Mouse (Mus musculus) kidney, embryonic 16.5 days (tissue): ENCODE results near the gene Kctd13. TPM values are rescaled to one million over a fixed set of nuclear protein-coding genes. Genes with fewer than 3 reads are reported as not detected.

Experiments
- ATAC-seq: fragments of 200-750 bp; cut with Nextera tagmentation; 2 replicates; pipeline ENCODE4 v1.8.0; 2017; ENCODE audit warnings: moderate TSS enrichment; ENCODE audit not compliant: low FRiP score, low TSS enrichment
- H3K27ac ChIP-seq: fragments of 300-500 bp; sonication (generic); 2 replicates; pipeline ENCODE4 v1.5.1; 2014; ENCODE audit warnings: low read length
- H3K27me3 ChIP-seq: fragments of 300-500 bp; sonication (generic); 2 replicates; pipeline ENCODE4 v1.6.1; 2014; ENCODE audit warnings: low read length, control low read depth, mixed read lengths; ENCODE audit not compliant: insufficient read depth
- H3K36me3 ChIP-seq: fragments of 300-500 bp; sonication (generic); 2 replicates; pipeline ENCODE4 v1.6.1; 2014; ENCODE audit warnings: low read length, control low read depth, mixed read lengths; ENCODE audit not compliant: insufficient read depth
- H3K4me1 ChIP-seq: fragments of 300-500 bp; sonication (generic); 2 replicates; pipeline ENCODE4 v1.6.1; 2014; ENCODE audit warnings: low read length, control low read depth, mixed read lengths; ENCODE audit not compliant: insufficient read depth
- H3K4me2 ChIP-seq: fragments of 300-500 bp; sonication (generic); replicated peaks from 2 replicates; pipeline ENCODE4 v1.6.1; 2014; ENCODE audit warnings: low read depth, low read length
- H3K4me3 ChIP-seq: fragments of 300-500 bp; sonication (generic); 2 replicates; pipeline ENCODE4 v1.5.1; 2014; ENCODE audit warnings: mild to moderate bottlenecking, low read length
- H3K9ac ChIP-seq: fragments of 300-500 bp; sonication (generic); replicated peaks from 2 replicates; pipeline ENCODE4 v1.6.1; 2014; ENCODE audit warnings: low read length
- H3K9me3 ChIP-seq: fragments of 300-500 bp; sonication (generic); 2 replicates; pipeline ENCODE4 v1.6.1; 2016; ENCODE audit warnings: low read length, control low read depth
- WGBS: fragments of 180-500 bp; shearing (Covaris S2); extraction: QIAGEN DNeasy Blood & Tissue Kit; methylation state at CpG from one replicate; pipeline ENCODE4 v1.1.7; 2014; 5-methylcytosine and 5-hydroxymethylcytosine counted together
- polyA plus RNA-seq: library from polyadenylated mRNA; unstranded; fragments of >200 nt; fragmentation: Nextera tagmentation; extraction: Ambion mirVana; gene quantifications from 2 replicates; pipeline ENCODE4 v1.2.1, GENCODE M21; 2015

Gene Kctd13
- polyA plus RNA-seq: 16.5 and 17.7 TPM in 2 replicates

DNA sequence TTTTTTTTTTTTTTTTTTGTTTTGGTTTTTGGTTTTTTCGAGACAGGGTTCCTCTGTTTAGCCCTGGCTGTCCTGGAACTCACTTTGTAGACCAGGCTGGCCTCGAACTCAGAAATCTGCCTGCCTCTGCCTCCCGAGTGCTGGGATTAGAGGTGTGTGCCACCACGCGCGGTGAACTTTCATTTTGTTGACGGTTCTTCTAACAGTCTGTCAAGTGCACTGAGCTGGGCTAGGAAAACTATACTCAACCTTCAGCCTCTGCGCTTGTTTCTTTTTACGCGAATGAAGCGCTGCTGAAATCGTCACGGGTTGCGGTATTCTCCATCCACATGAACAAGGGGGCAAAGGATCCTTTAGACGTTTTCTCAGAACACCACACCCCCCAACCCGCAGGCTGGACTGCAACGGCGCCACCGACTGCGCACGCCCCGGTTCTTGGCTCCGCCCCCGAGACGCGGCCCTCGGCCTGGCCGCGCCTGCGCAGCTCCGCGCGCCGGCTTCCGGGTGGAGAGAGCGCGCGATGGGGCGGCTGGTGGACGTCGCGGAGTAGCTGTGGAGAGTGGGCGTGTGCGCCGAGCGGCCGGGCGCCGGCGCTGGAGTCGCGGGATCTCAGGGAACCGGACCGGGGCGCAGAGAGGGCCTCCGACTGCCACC, at the start of gene Kctd13:
Gene Kctd13, plus strand, starts transcription at position 496 of the 654 bp plus-strand sequence.
- H3K4me1 ChIP-seq: peaks cover 12% of the 10 kb centered on the region
- H3K27me3 ChIP-seq: no peaks in the 10 kb centered on the region
- H3K9me3 ChIP-seq: no peaks in the 10 kb centered on the region
- peak within 1 kb of the TSS; percentile 66 for H3K27ac ChIP-seq
- H3K4me2 ChIP-seq: peak within 1 kb of the TSS; percentile 68
- WGBS: 3% methylated on average over 55 of the region's 56 CpGs
- peak; percentile 97 for ATAC-seq
- H3K4me3 ChIP-seq: peak within 1 kb of the TSS; percentile 76
- H3K9ac ChIP-seq: peak within 1 kb of the TSS; percentile 74
- peaks cover 6% of the 10 kb centered on the region; the same call in 1 of the 2 replicates for H3K36me3 ChIP-seq

DNA sequence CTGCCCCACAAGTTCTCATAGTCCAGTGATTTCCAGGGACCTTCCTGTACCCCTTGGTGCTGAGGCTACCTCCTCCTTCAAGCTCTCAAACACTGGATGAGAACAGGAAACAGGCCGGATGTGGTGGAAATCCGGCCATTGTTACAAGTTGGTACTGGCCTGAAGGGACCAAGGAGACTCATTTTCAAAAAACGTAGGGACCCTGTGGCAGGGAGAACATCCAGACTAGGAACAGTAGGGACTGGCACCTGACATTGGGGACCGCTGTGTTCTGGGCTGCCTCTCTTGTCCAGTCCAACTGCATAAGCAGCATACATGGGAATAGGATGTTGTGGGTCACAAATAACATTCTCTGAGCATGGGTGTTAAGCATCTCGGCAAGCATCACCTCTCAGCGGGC, 47.6 kb upstream of the Kctd13 start:
- H3K27ac ChIP-seq: peak overlapping the region; percentile 83
- ATAC-seq: no peak
- 63% methylated on average over 6 of the region's 6 CpGs for WGBS
- H3K9me3 ChIP-seq: no peaks in the 10 kb centered on the region
- H3K27me3 ChIP-seq: no peaks in the 10 kb centered on the region
- peak overlapping the region; percentile 99 for H3K4me2 ChIP-seq
- peaks cover 45% of the 10 kb centered on the region for H3K36me3 ChIP-seq
- peak overlapping the region; percentile 91 for H3K9ac ChIP-seq
- peak overlapping the region; percentile 90 for H3K4me3 ChIP-seq
- peaks cover 37% of the 10 kb centered on the region for H3K4me1 ChIP-seq

DNA sequence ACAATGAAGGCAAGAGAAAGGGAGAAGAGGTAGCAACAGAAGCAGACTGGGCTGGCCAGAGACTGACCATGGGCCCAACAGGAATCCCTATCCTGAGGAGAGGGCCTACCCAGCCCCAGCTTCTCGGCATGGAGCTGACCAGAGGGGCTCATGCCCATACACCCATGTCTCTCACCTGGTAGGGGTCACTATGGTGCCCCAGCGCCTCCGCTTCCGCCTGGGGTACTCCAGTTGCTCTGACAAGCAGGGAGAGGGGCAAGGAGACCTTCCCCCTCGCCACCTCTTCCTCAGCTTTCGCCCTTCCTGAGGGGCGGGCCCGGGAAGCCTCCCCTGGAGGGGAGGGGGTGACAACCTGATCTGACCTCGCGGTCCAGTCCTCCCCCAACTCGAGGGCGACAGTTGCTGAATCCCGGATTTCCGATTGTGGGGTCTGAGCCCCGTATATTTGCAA, 44.9 kb upstream of the Kctd13 start:
- ATAC-seq: no peak; the same call in 1 of the 2 replicates
- Histone ChIP-seq H3K27me3 (no peaks in the 10 kb centered on the region), H3K9me3 (no peaks in the 10 kb centered on the region), H3K4me2 (peak overlapping the region; percentile 99), H3K36me3 (peaks cover 19% of the 10 kb centered on the region), H3K4me1 (peaks cover 37% of the 10 kb centered on the region), H3K4me3 (peak overlapping the region; percentile 90), H3K27ac (peak overlapping the region; percentile 98), H3K9ac (peak overlapping the region; percentile 91)
- 0% methylated on average over 15 of the region's 15 CpGs for WGBS

DNA sequence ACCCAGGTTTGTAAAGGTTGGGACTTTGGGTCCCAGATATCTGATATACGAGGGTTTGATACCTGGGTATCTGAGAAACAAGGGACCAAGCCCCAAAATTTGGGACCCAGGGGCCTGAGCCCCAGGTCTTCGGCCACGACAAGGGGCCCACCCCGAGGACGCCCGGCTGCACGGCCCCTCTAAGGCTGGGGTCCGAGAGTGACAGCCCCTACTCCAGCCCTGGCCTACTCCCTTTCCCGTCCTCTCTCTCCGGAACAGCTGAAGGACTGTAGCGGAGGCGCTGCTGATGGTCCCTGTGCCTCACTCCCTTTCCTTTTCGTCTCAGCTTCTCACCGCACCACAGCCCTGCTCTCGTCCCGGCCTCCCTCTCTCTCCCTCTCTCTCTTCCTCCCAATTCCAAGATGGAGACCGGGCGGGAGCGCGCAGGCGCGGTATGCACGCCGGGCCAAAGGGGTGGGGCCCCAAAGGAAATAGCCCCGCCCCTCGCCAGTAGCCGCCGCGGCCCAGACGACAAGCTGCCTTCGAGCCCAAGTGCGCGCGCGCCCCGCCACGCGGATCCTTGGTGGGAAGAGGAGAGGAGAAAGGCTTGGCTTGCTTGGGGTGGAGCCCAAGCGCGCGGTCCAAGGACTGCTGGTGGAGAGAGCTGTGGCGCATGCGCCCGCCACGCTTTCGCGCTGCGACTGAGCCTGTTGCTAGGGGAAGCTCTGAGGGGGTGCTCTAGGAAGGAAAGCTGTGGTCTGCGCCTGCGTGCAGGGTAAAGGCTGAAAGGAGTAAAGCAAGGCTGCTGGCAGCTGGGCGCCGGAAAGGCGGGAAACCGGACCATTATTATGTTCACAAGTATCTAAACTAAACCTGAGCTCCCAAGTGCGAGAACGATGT, 44.2 kb upstream of the Kctd13 start, which contains the start of gene Taok2:
Gene Taok2, minus strand, starts transcription at position 418 of the 879 bp plus-strand sequence.
- H3K4me1 ChIP-seq: peaks cover 37% of the 10 kb centered on the region
- peak within 1 kb of the TSS; percentile 99 for H3K4me2 ChIP-seq
- H3K9me3 ChIP-seq: no peaks in the 10 kb centered on the region
- peak within 1 kb of the TSS; percentile 98 for H3K27ac ChIP-seq
- peak within 1 kb of the TSS; percentile 91 for H3K9ac ChIP-seq
- H3K27me3 ChIP-seq: no peaks in the 10 kb centered on the region
- 0% methylated on average over 54 of the region's 56 CpGs for WGBS
- H3K36me3 ChIP-seq: peaks cover 12% of the 10 kb centered on the region
- peak; percentile 98 for ATAC-seq
- H3K4me3 ChIP-seq: peak within 1 kb of the TSS; percentile 90

DNA sequence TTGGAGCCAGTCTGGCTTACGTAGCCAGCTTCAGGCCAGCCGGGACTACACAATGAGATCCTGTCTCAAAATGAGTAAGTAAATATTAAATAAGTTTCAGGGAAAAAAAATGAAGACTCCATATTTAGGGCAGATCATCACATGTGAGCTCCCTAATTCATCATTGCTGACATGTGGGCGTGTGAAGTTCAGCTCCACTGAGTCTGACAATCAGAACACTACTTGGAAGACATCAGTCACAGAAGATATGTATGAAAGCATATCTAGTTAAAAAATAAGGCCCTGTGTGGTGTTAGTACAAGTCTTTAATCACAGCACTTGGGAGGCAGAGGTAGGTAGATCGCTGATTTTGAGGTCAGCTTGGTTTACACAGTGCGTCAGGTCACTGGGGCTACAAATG, 41.4 kb upstream of the Kctd13 start:
- no peak overlapping the region for H3K4me2 ChIP-seq
- no peaks in the 10 kb centered on the region for H3K9me3 ChIP-seq
- H3K9ac ChIP-seq: no peak overlapping the region
- no peak for ATAC-seq
- 80% methylated on average over 5 of the region's 5 CpGs for WGBS
- H3K27me3 ChIP-seq: no peaks in the 10 kb centered on the region
- H3K4me1 ChIP-seq: peaks cover 19% of the 10 kb centered on the region
- H3K27ac ChIP-seq: no peak overlapping the region
- H3K36me3 ChIP-seq: 0 out of 2 replicates have a peak, but pooled peaks cover 2% of the 10 kb centered on the region
- H3K4me3 ChIP-seq: no peak overlapping the region

DNA sequence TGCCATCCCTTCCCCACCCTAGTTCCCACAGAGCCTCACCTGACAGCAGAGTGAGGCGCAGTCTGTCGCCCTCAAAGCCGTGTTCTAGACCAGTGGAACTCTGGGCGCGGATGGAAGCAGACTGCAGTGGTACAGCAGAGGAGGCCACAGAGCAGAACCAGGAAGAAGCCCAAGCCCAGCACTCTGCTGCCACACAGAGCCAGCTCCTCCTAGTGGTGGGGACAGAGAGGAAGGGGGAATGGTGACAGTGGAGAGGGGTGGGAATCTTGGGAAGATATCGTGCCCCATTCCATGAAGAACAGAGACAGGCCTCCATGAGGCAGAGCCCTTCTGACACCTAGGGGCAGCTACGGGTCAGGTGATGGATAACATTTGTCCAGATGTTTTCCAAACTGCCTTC, 39.8 kb upstream of the Kctd13 start:
- H3K27ac ChIP-seq: no peak overlapping the region
- H3K4me1 ChIP-seq: peaks cover 5% of the 10 kb centered on the region; the same call in 1 of the 2 replicates
- peak overlapping the region; percentile 41; the same call in 1 of the 2 replicates for H3K9ac ChIP-seq
- no peaks in the 10 kb centered on the region for H3K9me3 ChIP-seq
- no peak for ATAC-seq
- no peaks in the 10 kb centered on the region for H3K27me3 ChIP-seq
- 0 out of 2 replicates have a peak, but pooled peaks cover 2% of the 10 kb centered on the region for H3K36me3 ChIP-seq
- H3K4me2 ChIP-seq: no peak overlapping the region
- no peak overlapping the region for H3K4me3 ChIP-seq
- whole genome bisulfite sequencing: 45% methylated on average over 7 of the region's 7 CpGs

DNA sequence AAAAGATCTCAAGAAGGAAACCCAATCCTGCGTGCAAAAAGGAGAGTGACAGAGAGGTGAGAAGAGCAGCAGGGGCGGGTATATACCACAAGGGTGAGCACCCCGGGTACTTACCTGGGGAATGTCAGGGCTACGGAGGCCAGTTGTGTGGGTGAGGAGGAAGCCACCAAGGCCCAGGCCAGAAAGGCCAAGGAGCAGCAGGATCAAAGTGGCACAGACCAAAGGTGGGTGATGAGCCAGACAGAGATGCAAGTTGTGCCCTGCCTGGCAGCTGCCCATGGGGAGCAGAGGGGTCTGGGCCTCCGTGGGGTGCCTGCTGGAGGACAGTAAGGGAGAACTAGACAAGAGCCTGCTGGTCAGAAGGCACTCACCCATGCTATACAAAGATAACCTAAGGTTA, 31.8 kb upstream of the Kctd13 start:
- no peaks in the 10 kb centered on the region for H3K27me3 ChIP-seq
- peaks cover 15% of the 10 kb centered on the region; the same call in 1 of the 2 replicates for H3K4me1 ChIP-seq
- H3K9me3 ChIP-seq: no peaks in the 10 kb centered on the region
- no peak overlapping the region for H3K4me3 ChIP-seq
- 81% methylated on average over 5 of the region's 5 CpGs for WGBS
- H3K36me3 ChIP-seq: no peaks in the 10 kb centered on the region
- peak overlapping the region; percentile 77; the same call in 1 of the 2 replicates for H3K4me2 ChIP-seq
- H3K27ac ChIP-seq: no peak overlapping the region
- peak overlapping the region; percentile 82; the same call in 1 of the 2 replicates for H3K9ac ChIP-seq
- no peak for ATAC-seq

DNA sequence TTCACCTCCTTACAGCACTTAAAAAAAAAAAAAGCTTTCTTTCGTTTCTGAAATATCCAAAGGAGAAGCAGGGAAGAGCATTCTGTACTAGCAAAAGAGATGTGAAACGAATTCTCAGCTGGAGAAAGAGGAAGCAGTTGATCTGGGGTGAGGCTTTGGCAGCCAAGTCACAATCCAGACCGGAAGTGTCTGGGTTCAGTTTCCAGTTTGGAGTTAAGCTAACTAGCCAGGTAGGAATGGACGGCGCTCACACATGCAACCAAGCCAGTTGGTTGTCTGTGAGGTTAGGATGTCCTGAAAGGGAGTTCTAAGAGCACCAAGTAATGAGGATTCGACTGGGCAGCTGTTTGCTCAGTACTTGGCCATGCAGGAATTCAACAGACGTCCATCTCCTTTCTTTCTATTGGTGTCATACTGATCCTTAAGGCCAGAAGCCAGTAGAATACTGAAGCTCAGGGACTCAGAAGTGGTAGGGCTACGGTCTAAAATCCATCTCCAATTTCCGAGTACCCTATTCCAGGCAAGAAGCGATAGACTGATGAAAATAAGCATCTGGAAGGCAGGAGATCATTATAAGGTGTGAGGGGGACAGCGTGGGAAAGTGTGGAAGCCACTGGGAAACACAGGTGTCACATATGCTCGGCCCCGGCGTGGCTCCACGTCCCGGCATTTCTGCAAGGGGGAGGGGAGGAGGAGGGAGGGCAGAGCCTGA, 31.1 kb upstream of the Kctd13 start:
- Histone ChIP-seq H3K9ac (peak overlapping the region; percentile 82), H3K27ac (peak overlapping the region; percentile 72), H3K4me2 (peak overlapping the region; percentile 77), H3K9me3 (no peaks in the 10 kb centered on the region), H3K27me3 (no peaks in the 10 kb centered on the region), H3K4me1 (peaks cover 15% of the 10 kb centered on the region; the same call in 1 of the 2 replicates), H3K4me3 (peak overlapping the region; percentile 69), H3K36me3 (no peaks in the 10 kb centered on the region)
- WGBS: 17% methylated on average over 16 of the region's 16 CpGs
- no peak; the same call in 1 of the 2 replicates for ATAC-seq
